Comparison of ENCODE assay signal across 18 mouse cellular contexts in genomic region chr1:189429566-189429965, GRCm38 (mm10). TPM values are rescaled to one million over a fixed set of nuclear protein-coding genes. Genes with fewer than 3 reads are reported as not detected.
DNase-seq lines count a peak whose midpoint lies in the region; ATAC-seq lines count a peak whose summit lies in the region.
"Had no signal": no experiment of that assay in that cellular context is flagged by ENCODE, and none has a peak within 500 bp of the region (broad histone marks: within the 10 kb centered on the region; RNA-seq: fewer than 3 reads in every experiment).

No protein-coding gene starts in this region.

- H3K4me1 ChIP-seq in hindbrain, embryonic 14.5 days (replicated peaks; ENCODE audit: control insufficient read depth, insufficient read depth, low read length) = peaks cover 5% of the 10 kb centered on the region
- peaks cover 13% of the 10 kb centered on the region for H3K4me1 ChIP-seq in hindbrain, embryonic 16.5 days (ENCODE audit: control insufficient read depth, insufficient read depth, low read depth, low read length)
- peaks cover 3% of the 10 kb centered on the region for H3K4me1 ChIP-seq in lung, embryonic 16.5 days (replicated peaks; ENCODE audit: control insufficient read depth, insufficient read depth, low read length)
- peaks cover 43% of the 10 kb centered on the region for H3K4me1 ChIP-seq in embryonic facial prominence, embryonic 10.5 days
- H3K4me1 ChIP-seq in intestine, embryonic 15.5 days (replicated peaks) = no peaks in the 10 kb centered on the region

- H3K27ac ChIP-seq in hindbrain, embryonic 14.5 days = peak overlapping the region; percentile 27
- H3K27ac ChIP-seq in hindbrain, embryonic 16.5 days (ENCODE audit: low read depth, low read length) = no peak overlapping the region
- H3K27ac ChIP-seq in lung, embryonic 16.5 days (ENCODE audit: low read length) = 0 out of 2 replicates have a peak overlapping the region, but pooled peaks have one; percentile 28
- H3K27ac ChIP-seq in embryonic facial prominence, embryonic 10.5 days (replicated peaks) = peak overlapping the region; percentile 57; the same call in 1 of the 2 replicates
- no peak overlapping the region for H3K27ac ChIP-seq in intestine, embryonic 15.5 days
- H3K27ac ChIP-seq: embryonic facial prominence, embryonic 13.5 days; layer of hippocampus, adult 2 months; lung, embryonic 15.5 days; midbrain, embryonic 12.5 days had no signal

- H3K4me2 ChIP-seq in hindbrain, embryonic 14.5 days (replicated peaks) = no peak overlapping the region
- H3K4me2 ChIP-seq in hindbrain, embryonic 16.5 days (ENCODE audit: low read length) = no peak overlapping the region
- no peak overlapping the region for H3K4me2 ChIP-seq in lung, embryonic 16.5 days (ENCODE audit: low read depth, low read length)
- H3K4me2 ChIP-seq in intestine, embryonic 15.5 days (replicated peaks) = no peak overlapping the region
- H3K4me2 ChIP-seq: embryonic facial prominence, embryonic 13.5 days; heart, embryonic 11.5 days; lung, embryonic 15.5 days; midbrain, embryonic 12.5 days had no signal

- 63% methylated on average over 10 of the region's 10 CpGs for WGBS in hindbrain, embryonic 14.5 days
- 56% methylated on average over 10 of the region's 10 CpGs for WGBS in hindbrain, embryonic 16.5 days
- 35% methylated on average over 10 of the region's 10 CpGs for WGBS in lung, embryonic 16.5 days
- 60% methylated on average over 10 of the region's 10 CpGs for WGBS in embryonic facial prominence, embryonic 10.5 days
- WGBS in intestine, embryonic 15.5 days = 52% methylated on average over 10 of the region's 10 CpGs

- no peak overlapping the region for H3K9ac ChIP-seq in hindbrain, embryonic 14.5 days
- no peak overlapping the region for H3K9ac ChIP-seq in hindbrain, embryonic 16.5 days (ENCODE audit: low read depth, low read length)
- H3K9ac ChIP-seq in lung, embryonic 16.5 days (ENCODE audit: low read length) = no peak overlapping the region
- H3K9ac ChIP-seq in intestine, embryonic 15.5 days = no peak overlapping the region
- H3K9ac ChIP-seq: embryonic facial prominence, embryonic 13.5 days; lung, embryonic 15.5 days; midbrain, embryonic 12.5 days had no signal

- no peak overlapping the region for H3K4me3 ChIP-seq in hindbrain, embryonic 14.5 days (replicated peaks; ENCODE audit: low read length)
- H3K4me3 ChIP-seq in hindbrain, embryonic 16.5 days (ENCODE audit: low read length) = no peak overlapping the region
- no peak overlapping the region for H3K4me3 ChIP-seq in lung, embryonic 16.5 days (ENCODE audit: low read length)
- H3K4me3 ChIP-seq in embryonic facial prominence, embryonic 10.5 days = no peak overlapping the region
- no peak overlapping the region for H3K4me3 ChIP-seq in intestine, embryonic 15.5 days (replicated peaks)
- H3K4me3 ChIP-seq: embryonic facial prominence, embryonic 13.5 days; layer of hippocampus, adult 2 months; lung, embryonic 15.5 days; midbrain, embryonic 12.5 days had no signal

- no peaks in the 10 kb centered on the region for H3K27me3 ChIP-seq in hindbrain, embryonic 14.5 days (ENCODE audit: control insufficient read depth, insufficient read depth, low read length)
- H3K27me3 ChIP-seq in hindbrain, embryonic 16.5 days (replicated peaks; ENCODE audit: control insufficient read depth, insufficient read depth, low read length) = no peaks in the 10 kb centered on the region
- H3K27me3 ChIP-seq in lung, embryonic 16.5 days (ENCODE audit: control insufficient read depth, insufficient read depth, low read depth, low read length) = no peaks in the 10 kb centered on the region
- H3K27me3 ChIP-seq in embryonic facial prominence, embryonic 10.5 days (replicated peaks; ENCODE audit: low read depth, poor library complexity, severe bottlenecking) = no peaks in the 10 kb centered on the region
- H3K27me3 ChIP-seq in intestine, embryonic 15.5 days (replicated peaks) = no peaks in the 10 kb centered on the region
- H3K27me3 ChIP-seq: embryonic facial prominence, embryonic 13.5 days; lung, embryonic 15.5 days; midbrain, embryonic 12.5 days had no signal

- no peak for DNase-seq in hindbrain, embryonic 14.5 days (ENCODE audit: low spot score)
- DNase-seq in lung, postnatal 14 days = no peak
- DNase-seq in embryonic facial prominence, embryonic 10.5 days (ENCODE audit: low spot score) = no peak
- peak; percentile 28 for DNase-seq in kidney, postnatal 10 days
- DNase-seq: adrenal gland, postnatal 25 days; cerebellum, adult 2 months; gastrocnemius, postnatal 10 days; left cerebral cortex, postnatal 4 days; spleen, adult 18-20 months; thymus, adult 18-20 months had no signal

- no peak for ATAC-seq in hindbrain, embryonic 14.5 days (ENCODE audit: low FRiP score)
- ATAC-seq in hindbrain, embryonic 16.5 days = no peak
- peak; percentile 36; the same call in 1 of the 2 replicates for ATAC-seq in lung, embryonic 16.5 days (ENCODE audit: low read depth)
- ATAC-seq in intestine, embryonic 15.5 days = no peak

- H3K9me3 ChIP-seq in hindbrain, embryonic 14.5 days (ENCODE audit: control insufficient read depth, low read length) = no peaks in the 10 kb centered on the region
- no peaks in the 10 kb centered on the region for H3K9me3 ChIP-seq in hindbrain, embryonic 16.5 days (ENCODE audit: control insufficient read depth, low read length)
- H3K9me3 ChIP-seq in lung, embryonic 16.5 days (ENCODE audit: control insufficient read depth, low read length) = no peaks in the 10 kb centered on the region
- H3K9me3 ChIP-seq in embryonic facial prominence, embryonic 10.5 days = 0 out of 2 replicates have a peak, but pooled peaks cover 4% of the 10 kb centered on the region
- H3K9me3 ChIP-seq in intestine, embryonic 15.5 days = no peaks in the 10 kb centered on the region
- H3K9me3 ChIP-seq: embryonic facial prominence, embryonic 13.5 days; lung, embryonic 15.5 days; midbrain, embryonic 12.5 days had no signal

- no peaks in the 10 kb centered on the region for H3K36me3 ChIP-seq in hindbrain, embryonic 14.5 days (replicated peaks; ENCODE audit: control insufficient read depth, insufficient read depth)
- no peaks in the 10 kb centered on the region for H3K36me3 ChIP-seq in hindbrain, embryonic 16.5 days (ENCODE audit: control insufficient read depth, insufficient read depth, low read length)
- H3K36me3 ChIP-seq in lung, embryonic 16.5 days (ENCODE audit: control insufficient read depth, insufficient read depth, low read length) = no peaks in the 10 kb centered on the region
- no peaks in the 10 kb centered on the region for H3K36me3 ChIP-seq in embryonic facial prominence, embryonic 10.5 days (replicated peaks)
- no peaks in the 10 kb centered on the region for H3K36me3 ChIP-seq in intestine, embryonic 15.5 days
- H3K36me3 ChIP-seq: embryonic facial prominence, embryonic 13.5 days; lung, embryonic 15.5 days; midbrain, embryonic 12.5 days had no signal

RNA-seq across cellular contexts. Expression of gene Kcnk2, which starts 27.5 kb away (rescaled TPM):
- polyA plus RNA-seq in hindbrain, embryonic 14.5 days (2014; fragmentation: Nextera tagmentation; extraction: Ambion mirVana) = 23.3 and 25.3 TPM in 2 replicates
- 18.1 and 20.2 TPM in 2 replicates for polyA plus RNA-seq in hindbrain, embryonic 16.5 days (2015; fragmentation: Nextera tagmentation; extraction: Ambion mirVana)
- 4.2 TPM in 2 replicates for polyA plus RNA-seq in lung, embryonic 16.5 days (2015; fragmentation: Nextera tagmentation; extraction: Ambion mirVana)
- 1.9 and 3.4 TPM in 2 replicates for polyA plus RNA-seq in embryonic facial prominence, embryonic 10.5 days (2016; fragmentation: Nextera tagmentation; extraction: Ambion mirVana)
- polyA plus RNA-seq in intestine, embryonic 15.5 days (2015; fragmentation: Nextera tagmentation; extraction: Ambion mirVana) = 2.7 and 3.3 TPM in 2 replicates

Comparison
In these comparisons a context has a peak if more than half of its experiments do, and no peak if none do; other contexts are left out.
1. H3K27ac ChIP-seq: peak in hindbrain, embryonic 14.5 days (single experiment), lung, embryonic 16.5 days (single experiment) and embryonic facial prominence, embryonic 10.5 days (single experiment); none in hindbrain, embryonic 16.5 days (single experiment) and intestine, embryonic 15.5 days (single experiment).